Mouse (Mus musculus) thymus, adult 2 months (tissue): Measurements from ENCODE around the gene Nup107. TPM values are rescaled to one million over a fixed set of nuclear protein-coding genes. Genes with fewer than 3 reads are reported as not detected.

ENCODE experiments used
- DNase-seq: peaks from one replicate; pipeline ENCODE4 v3.0.0; 2021
- H3K27ac ChIP-seq: fragments of 200-500 bp; 2 replicates; pipeline ENCODE4 v1.5.1; 2012; ENCODE audit warnings: low read length, control low read depth; ENCODE audit not compliant: control insufficient read depth, insufficient read depth
- H3K27me3 ChIP-seq: fragments of 200-500 bp; 2 replicates; pipeline ENCODE4 v1.6.1; 2012; ENCODE audit warnings: mild to moderate bottlenecking, low read length, moderate library complexity, mixed read lengths; ENCODE audit not compliant: control insufficient read depth, insufficient read depth
- H3K36me3 ChIP-seq: fragments of 200-500 bp; 2 replicates; pipeline ENCODE4 v1.6.1; 2012; ENCODE audit warnings: mild to moderate bottlenecking, low read length, moderate library complexity; ENCODE audit not compliant: control insufficient read depth, insufficient read depth
- H3K4me1 ChIP-seq: fragments of 200-500 bp; replicated peaks from 2 replicates; pipeline ENCODE4 v1.6.1; 2012; ENCODE audit warnings: low read length; ENCODE audit not compliant: control insufficient read depth, insufficient read depth
- H3K4me3 ChIP-seq: fragments of 200-500 bp; 2 replicates; pipeline ENCODE4 v1.5.1; 2012; ENCODE audit warnings: mild to moderate bottlenecking, low read length, control low read depth, moderate library complexity; ENCODE audit not compliant: control insufficient read depth, insufficient read depth
- CTCF ChIP-seq: fragments of 200-500 bp; IDR thresholded peaks from 2 replicates; pipeline ENCODE4 v1.5.1; 2012; ENCODE audit warnings: mild to moderate bottlenecking, control low read depth, low read length, moderate library complexity, borderline replicate concordance; ENCODE audit not compliant: control insufficient read depth, poor library complexity, insufficient read depth; ENCODE audit errors: extremely low read depth
- POLR2A ChIP-seq: fragments of 200-500 bp; IDR thresholded peaks from 2 replicates; pipeline ENCODE4 v1.6.1; 2012; ENCODE audit warnings: mild to moderate bottlenecking, low read length, control low read depth, moderate library complexity; ENCODE audit not compliant: control insufficient read depth, poor library complexity, insufficient read depth; ENCODE audit errors: extremely low read depth
- WGBS: fragments of 180-500 bp; shearing (Covaris S2); methylation state at CpG from one replicate; pipeline ENCODE4 v1.1.7; 2018; 5-methylcytosine and 5-hydroxymethylcytosine counted together
- polyA plus RNA-seq: library from polyadenylated mRNA; depleted of rRNA; stranded (reverse); fragments of >200 nt; gene quantifications from 2 replicates; pipeline ENCODE4 v1.2.3, GENCODE M21; 2012

Gene Nup107
- polyA plus RNA-seq, 1 experiment = 21.4 TPM

GRCm38 (mm10) chr10:117757796-117758342 is 34.6 kb downstream of the Nup107 start:
- H3K36me3 ChIP-seq = peaks cover 59% of the 10 kb centered on the region
- no peak for DNase-seq
- TF ChIP-seq POLR2A (no peak), CTCF (no peak)
- 97% methylated on average over 7 of the region's 7 CpGs for WGBS
- no peak overlapping the region for H3K4me3 ChIP-seq
- H3K4me1 ChIP-seq = peaks cover 16% of the 10 kb centered on the region
- no peak overlapping the region for H3K27ac ChIP-seq
- H3K27me3 ChIP-seq = no peaks in the 10 kb centered on the region

GRCm38 (mm10) chr10:117757259-117757658 is 35.2 kb downstream of the Nup107 start:
- 98% methylated on average over 1 of the region's 1 CpGs for WGBS
- no peak overlapping the region for H3K27ac ChIP-seq
- H3K36me3 ChIP-seq = peaks cover 56% of the 10 kb centered on the region
- H3K4me3 ChIP-seq = no peak overlapping the region
- peaks cover 16% of the 10 kb centered on the region for H3K4me1 ChIP-seq
- DNase-seq = no peak
- H3K27me3 ChIP-seq = no peaks in the 10 kb centered on the region
- TF ChIP-seq POLR2A = no peak
- TF ChIP-seq CTCF = no peak

GRCm38 (mm10) chr10:117756784-117757183 is 35.7 kb downstream of the Nup107 start:
- 98% methylated on average over 5 of the region's 5 CpGs for WGBS
- H3K4me1 ChIP-seq = peaks cover 16% of the 10 kb centered on the region
- no peak overlapping the region for H3K4me3 ChIP-seq
- no peak overlapping the region for H3K27ac ChIP-seq
- TF ChIP-seq CTCF = no peak
- no peak for TF ChIP-seq POLR2A
- H3K36me3 ChIP-seq = peaks cover 51% of the 10 kb centered on the region
- DNase-seq = no peak
- H3K27me3 ChIP-seq = no peaks in the 10 kb centered on the region

- 70% methylated on average over 11 of the region's 11 CpGs for WGBS
- TF ChIP-seq CTCF = no peak
- no peak for TF ChIP-seq POLR2A
- Histone ChIP-seq H3K27ac (peak overlapping the region; percentile 94), H3K27me3 (no peaks in the 10 kb centered on the region), H3K36me3 (peaks cover 43% of the 10 kb centered on the region), H3K4me3 (peak overlapping the region; percentile 11), H3K4me1 (peaks cover 16% of the 10 kb centered on the region)
- no peak for DNase-seq
Observed at GRCm38 (mm10) chr10:117755799-117756467, 36.6 kb downstream of the Nup107 start.

- Histone ChIP-seq H3K27me3 (no peaks in the 10 kb centered on the region), H3K4me1 (peaks cover 16% of the 10 kb centered on the region), H3K4me3 (peak overlapping the region; percentile 11), H3K27ac (peak overlapping the region; percentile 94), H3K36me3 (peaks cover 40% of the 10 kb centered on the region)
- no peak for TF ChIP-seq POLR2A
- no peak for TF ChIP-seq CTCF
- peak; percentile 68 for DNase-seq
- 14% methylated on average over 13 of the region's 13 CpGs for WGBS
Observed at GRCm38 (mm10) chr10:117755086-117755798, 37.3 kb downstream of the Nup107 start.

- H3K36me3 ChIP-seq = peaks cover 40% of the 10 kb centered on the region
Observed at GRCm38 (mm10) chr10:117754609-117754940, 37.9 kb downstream of the Nup107 start.

More at GRCm38 (mm10) chr10:117754609-117754940, 37.9 kb downstream of the Nup107 start:
- H3K27ac ChIP-seq = peak overlapping the region; percentile 94
- 67% methylated on average over 7 of the region's 7 CpGs for WGBS
- no peaks in the 10 kb centered on the region for H3K27me3 ChIP-seq
- DNase-seq = peak; percentile 6
- H3K4me3 ChIP-seq = no peak overlapping the region
- TF ChIP-seq POLR2A (no peak), CTCF (no peak)
- H3K4me1 ChIP-seq = peaks cover 16% of the 10 kb centered on the region
